Mouse (Mus musculus) midbrain, embryonic 15.5 days (tissue): Measurements from ENCODE around the gene Srprb. TPM values are rescaled to one million over a fixed set of nuclear protein-coding genes. Genes with fewer than 3 reads are reported as not detected.

Experiments
- ATAC-seq: fragments of 200-750 bp; cut with Nextera tagmentation; replicated peaks from 2 replicates; pipeline ENCODE4 v1.8.0; 2017; ENCODE audit warnings: moderate TSS enrichment
- H3K27ac ChIP-seq: fragments of 300-500 bp; sonication (generic); 2 replicates; pipeline ENCODE4 v1.5.1; 2015; ENCODE audit warnings: mild to moderate bottlenecking, inconsistent platforms
- H3K27me3 ChIP-seq: fragments of 300-500 bp; sonication (generic); replicated peaks from 2 replicates; pipeline ENCODE4 v1.6.1; 2015; ENCODE audit warnings: inconsistent platforms
- H3K36me3 ChIP-seq: fragments of 300-500 bp; sonication (generic); replicated peaks from 2 replicates; pipeline ENCODE4 v1.6.1; 2015; ENCODE audit warnings: inconsistent platforms
- H3K4me1 ChIP-seq: fragments of 300-500 bp; sonication (generic); 2 replicates; pipeline ENCODE4 v1.6.1; 2015; ENCODE audit warnings: inconsistent platforms
- H3K4me2 ChIP-seq: fragments of 300-500 bp; sonication (generic); 2 replicates; pipeline ENCODE4 v1.6.1; 2015; ENCODE audit warnings: inconsistent platforms, mild to moderate bottlenecking, moderate library complexity
- H3K4me3 ChIP-seq: fragments of 300-500 bp; sonication (generic); 2 replicates; pipeline ENCODE4 v1.5.1; 2015; ENCODE audit warnings: mild to moderate bottlenecking, inconsistent platforms
- H3K9ac ChIP-seq: fragments of 300-500 bp; sonication (generic); 2 replicates; pipeline ENCODE4 v1.6.1; 2015; ENCODE audit warnings: mild to moderate bottlenecking, inconsistent platforms
- H3K9me3 ChIP-seq: fragments of 300-500 bp; sonication (generic); 2 replicates; pipeline ENCODE4 v1.6.1; 2016; ENCODE audit warnings: inconsistent platforms
- WGBS: fragments of 180-500 bp; shearing (Covaris S2); methylation state at CpG from one replicate; pipeline ENCODE4 v1.1.7; 2015; ENCODE audit warnings: mixed read lengths; 5-methylcytosine and 5-hydroxymethylcytosine counted together
- polyA plus RNA-seq: library from polyadenylated mRNA; unstranded; fragments of >200 nt; fragmentation: Nextera tagmentation; extraction: Ambion mirVana; gene quantifications from 2 replicates; pipeline ENCODE4 v1.2.1, GENCODE M21; 2015

Srprb gene
- polyA plus RNA-seq, 1 experiment from 2014 or later: 59.3 TPM

DNA sequence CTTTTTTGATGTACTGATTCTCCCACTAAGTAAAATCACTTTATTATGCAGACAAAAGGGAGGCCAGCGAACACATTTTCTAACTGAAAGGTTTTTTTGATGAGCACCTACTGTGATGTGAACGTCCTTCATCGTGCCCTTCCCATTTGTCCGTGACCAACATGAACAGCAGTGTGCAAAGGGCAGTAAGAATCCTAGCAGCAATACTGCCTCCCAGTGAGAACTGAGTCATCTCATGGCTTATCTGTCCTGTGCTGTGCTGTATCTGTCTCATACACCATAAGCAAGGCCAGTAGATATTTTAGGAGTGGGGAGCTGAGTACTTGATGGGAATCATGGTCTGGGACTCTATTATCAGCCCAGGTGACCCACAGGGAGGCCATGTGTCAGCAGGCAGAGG lies 13.5 kb downstream of the Srprb start:
- no peaks in the 10 kb centered on the region for H3K9me3 ChIP-seq
- H3K4me3 ChIP-seq: no peak overlapping the region
- no peak for ATAC-seq
- H3K27me3 ChIP-seq: no peaks in the 10 kb centered on the region
- H3K27ac ChIP-seq: no peak overlapping the region
- H3K4me1 ChIP-seq: no peaks in the 10 kb centered on the region
- no peak overlapping the region for H3K4me2 ChIP-seq
- WGBS: 81% methylated on average over 4 of the region's 4 CpGs
- H3K9ac ChIP-seq: no peak overlapping the region
- H3K36me3 ChIP-seq: peaks cover 10% of the 10 kb centered on the region

DNA sequence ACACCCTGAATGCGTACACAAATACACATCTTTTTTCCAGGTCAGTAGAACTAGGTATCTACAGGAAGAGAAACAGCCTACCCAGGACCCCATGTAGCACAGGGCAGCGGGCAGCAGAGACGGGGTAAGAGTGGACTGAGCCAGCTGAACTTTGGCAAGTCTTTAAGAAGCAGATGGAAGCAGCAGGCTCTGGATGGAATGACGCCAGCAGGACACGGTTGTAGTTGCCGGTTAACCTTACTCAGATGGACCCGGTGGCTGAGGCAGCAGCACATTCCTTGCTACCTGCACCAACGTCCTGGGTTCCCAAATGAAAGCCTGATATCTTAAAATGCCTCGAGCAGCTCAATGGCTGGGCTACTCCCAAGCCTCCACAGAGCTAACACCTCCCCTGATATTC lies 15.2 kb downstream of the Srprb start:
- Histone ChIP-seq H3K4me1 (no peaks in the 10 kb centered on the region), H3K27me3 (no peaks in the 10 kb centered on the region), H3K9ac (no peak overlapping the region), H3K9me3 (no peaks in the 10 kb centered on the region), H3K4me3 (no peak overlapping the region), H3K36me3 (peaks cover 10% of the 10 kb centered on the region), H3K4me2 (no peak overlapping the region), H3K27ac (no peak overlapping the region)
- WGBS: 68% methylated on average over 9 of the region's 9 CpGs
- ATAC-seq: no peak

DNA sequence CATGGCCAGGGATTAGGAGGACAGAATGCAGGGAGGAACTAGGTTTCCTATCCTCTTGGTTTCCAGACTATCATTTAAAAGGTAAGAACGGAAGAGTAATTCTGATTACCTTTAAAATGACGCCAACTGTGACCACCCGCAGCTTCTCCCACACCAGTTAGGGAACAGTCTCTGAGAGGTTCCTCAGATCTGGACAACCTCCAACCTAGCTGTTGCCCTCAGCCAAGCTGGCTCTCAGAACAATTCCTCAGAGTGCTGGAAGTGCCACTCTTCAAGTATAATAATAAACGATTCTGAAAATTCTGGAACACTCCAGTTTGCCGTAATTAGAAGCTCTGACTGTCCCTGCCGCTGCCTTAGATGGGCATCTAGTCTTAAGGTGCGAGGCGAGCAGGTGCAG lies 16.0 kb downstream of the Srprb start:
- H3K4me2 ChIP-seq: no peak overlapping the region
- H3K36me3 ChIP-seq: peaks cover 10% of the 10 kb centered on the region
- no peak for ATAC-seq
- no peaks in the 10 kb centered on the region for H3K9me3 ChIP-seq
- no peak overlapping the region for H3K4me3 ChIP-seq
- 91% methylated on average over 8 of the region's 8 CpGs for WGBS
- no peaks in the 10 kb centered on the region for H3K27me3 ChIP-seq
- no peak overlapping the region for H3K9ac ChIP-seq
- H3K27ac ChIP-seq: no peak overlapping the region
- peaks cover 3% of the 10 kb centered on the region for H3K4me1 ChIP-seq

DNA sequence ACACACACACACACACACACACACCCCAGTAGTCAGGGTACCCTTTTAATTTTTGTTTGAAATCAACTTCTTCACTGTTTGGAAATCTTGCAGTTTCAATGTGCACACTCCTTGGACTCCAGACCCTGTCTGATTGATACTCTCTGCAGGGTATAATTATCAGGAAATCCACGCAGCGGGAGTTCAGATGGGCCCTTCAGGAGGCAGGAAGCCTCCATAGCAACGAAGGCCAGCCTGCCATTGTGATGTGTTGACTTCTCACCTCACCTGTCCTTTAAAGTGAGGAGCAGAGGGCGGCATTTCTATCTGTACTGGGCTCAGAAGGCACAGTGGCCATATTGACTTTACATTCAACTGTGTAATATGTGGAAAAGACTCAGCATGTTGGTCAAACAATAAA lies 17.1 kb downstream of the Srprb start:
- H3K27ac ChIP-seq: no peak overlapping the region
- no peaks in the 10 kb centered on the region; the same call in 1 of the 2 replicates for H3K36me3 ChIP-seq
- no peaks in the 10 kb centered on the region for H3K27me3 ChIP-seq
- ATAC-seq: no peak
- no peak overlapping the region for H3K9ac ChIP-seq
- peaks cover 13% of the 10 kb centered on the region for H3K4me1 ChIP-seq
- H3K4me2 ChIP-seq: no peak overlapping the region
- H3K9me3 ChIP-seq: no peaks in the 10 kb centered on the region
- H3K4me3 ChIP-seq: no peak overlapping the region
- 80% methylated on average over 4 of the region's 4 CpGs for WGBS

DNA sequence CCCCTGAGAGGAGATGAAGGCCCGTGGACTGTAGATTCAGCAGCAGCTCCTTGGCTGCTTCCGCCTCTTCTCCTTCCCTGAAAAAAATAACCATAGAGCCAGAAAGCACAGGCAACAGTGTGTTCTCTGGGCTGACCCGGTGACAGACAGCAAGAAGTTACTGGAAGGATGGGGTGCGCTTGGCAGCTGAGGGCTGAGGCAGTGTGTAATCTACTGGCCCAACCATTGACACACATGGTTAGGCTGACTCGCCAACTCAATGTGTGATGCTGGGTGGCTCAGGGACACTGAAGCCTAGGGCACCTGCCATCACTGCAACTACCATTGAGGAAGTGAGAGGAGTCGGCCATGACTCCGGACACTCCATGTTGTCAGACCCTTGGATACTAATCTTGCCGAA lies 20.1 kb downstream of the Srprb start:
- no peaks in the 10 kb centered on the region for H3K27me3 ChIP-seq

DNA sequence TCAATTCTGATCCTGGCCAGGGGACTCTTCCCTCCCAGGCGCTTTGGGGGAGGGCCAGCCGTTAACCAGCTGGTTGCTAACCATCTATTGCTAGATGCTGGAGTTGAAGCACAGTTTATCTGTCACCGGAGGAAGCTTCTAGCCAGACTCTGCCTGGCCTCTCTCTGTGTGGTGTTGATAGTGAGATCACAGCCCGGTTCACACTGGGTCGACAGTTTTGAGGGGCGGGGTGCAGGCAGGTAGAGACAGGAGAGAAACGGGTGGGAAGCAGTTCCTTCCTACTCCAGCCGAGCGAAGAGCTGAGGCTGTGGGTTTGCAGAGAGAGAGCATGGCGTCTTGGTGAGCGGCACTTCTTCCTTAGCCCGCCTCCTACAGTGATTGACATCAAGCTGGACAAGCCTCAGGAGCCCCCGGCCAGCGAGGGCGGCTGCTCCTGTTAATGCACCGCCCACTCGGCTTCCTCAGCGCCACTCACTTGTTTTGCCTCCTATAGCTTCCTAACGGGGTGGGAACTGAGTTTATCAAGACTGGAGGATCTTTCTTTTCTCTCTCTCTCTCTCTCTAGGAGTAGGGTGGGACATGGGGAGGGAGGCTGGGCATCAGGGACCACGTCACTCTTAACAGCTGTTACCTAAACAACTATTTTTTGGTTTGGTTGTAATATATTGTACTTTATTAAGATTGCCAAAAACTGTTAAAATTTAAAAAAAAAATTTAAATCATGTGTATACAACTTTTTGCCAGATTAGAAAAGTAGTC lies 21.0 kb downstream of the Srprb start:
- no peaks in the 10 kb centered on the region; the same call in 1 of the 2 replicates for H3K36me3 ChIP-seq
- peak; percentile 62 for ATAC-seq
- no peaks in the 10 kb centered on the region for H3K27me3 ChIP-seq
- peak overlapping the region; percentile 41 for H3K4me2 ChIP-seq
- H3K4me3 ChIP-seq: peak overlapping the region; percentile 21
- H3K4me1 ChIP-seq: peaks cover 13% of the 10 kb centered on the region
- H3K27ac ChIP-seq: peak overlapping the region; percentile 40; the same call in 1 of the 2 replicates
- WGBS: 5% methylated on average over 20 of the region's 20 CpGs
- H3K9ac ChIP-seq: no peak overlapping the region; the same call in 1 of the 2 replicates
- H3K9me3 ChIP-seq: no peaks in the 10 kb centered on the region

More for the DNA sequence above, 20.1 kb downstream of the Srprb start:
- no peak overlapping the region for H3K4me3 ChIP-seq
- no peak overlapping the region for H3K27ac ChIP-seq
- H3K4me2 ChIP-seq: no peak overlapping the region
- H3K36me3 ChIP-seq: no peaks in the 10 kb centered on the region; the same call in 1 of the 2 replicates
- H3K9me3 ChIP-seq: no peaks in the 10 kb centered on the region
- WGBS: 89% methylated on average over 8 of the region's 8 CpGs
- ATAC-seq: no peak
- H3K4me1 ChIP-seq: peaks cover 13% of the 10 kb centered on the region
- no peak overlapping the region for H3K9ac ChIP-seq

DNA sequence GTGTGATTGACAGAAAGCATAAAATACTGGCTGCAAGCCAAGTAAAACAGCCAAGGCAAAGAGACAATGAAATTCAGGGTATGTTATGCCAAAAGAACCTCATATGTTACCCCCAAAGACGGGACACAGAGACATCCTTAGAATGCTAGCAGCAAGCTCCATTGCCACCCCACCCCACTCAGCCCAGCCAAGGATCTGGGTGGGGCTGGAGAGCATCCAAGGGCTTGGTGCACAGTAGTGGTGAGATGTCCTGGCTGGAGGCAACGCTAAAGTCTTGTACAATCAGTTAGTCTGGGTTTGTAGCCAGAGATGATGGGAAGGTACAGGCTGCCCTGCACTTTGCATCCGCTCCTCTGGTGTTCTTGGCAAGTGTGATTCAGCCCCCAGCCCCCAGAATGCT lies 21.6 kb downstream of the Srprb start:
- Histone ChIP-seq H3K4me2 (peak overlapping the region; percentile 41; the same call in 1 of the 2 replicates), H3K4me1 (peaks cover 13% of the 10 kb centered on the region), H3K4me3 (no peak overlapping the region), H3K9me3 (no peaks in the 10 kb centered on the region), H3K27me3 (no peaks in the 10 kb centered on the region), H3K27ac (peak overlapping the region; percentile 40; the same call in 1 of the 2 replicates), H3K9ac (no peak overlapping the region), H3K36me3 (no peaks in the 10 kb centered on the region; the same call in 1 of the 2 replicates)
- 65% methylated on average over 3 of the region's 3 CpGs for WGBS
- 0 out of 2 replicates have a peak, but pooled peaks have one; percentile 16 for ATAC-seq

DNA sequence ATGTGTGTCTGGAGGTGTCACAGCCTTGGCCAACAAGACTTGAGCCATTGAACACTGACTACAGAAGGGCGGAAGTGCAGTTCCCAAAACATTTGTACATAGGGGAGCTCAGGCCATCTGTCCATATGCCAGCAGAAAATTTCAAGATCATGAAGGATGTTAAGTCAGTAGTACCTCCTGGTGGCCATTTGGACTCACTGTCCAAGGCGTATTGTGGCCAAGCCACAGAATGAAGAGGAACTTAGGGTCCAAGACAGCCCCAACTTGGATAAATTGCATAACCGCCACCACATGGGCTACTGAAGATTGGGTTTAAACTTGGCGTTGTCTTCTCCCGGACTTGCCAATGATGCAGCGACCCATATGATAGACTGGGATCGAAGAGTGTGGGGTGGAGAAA lies 26.2 kb downstream of the Srprb start:
- 95% methylated on average over 7 of the region's 7 CpGs for WGBS
- no peaks in the 10 kb centered on the region for H3K27me3 ChIP-seq
- H3K9ac ChIP-seq: no peak overlapping the region
- no peak for ATAC-seq
- H3K4me2 ChIP-seq: no peak overlapping the region
- no peaks in the 10 kb centered on the region for H3K9me3 ChIP-seq
- no peak overlapping the region for H3K27ac ChIP-seq
- H3K4me3 ChIP-seq: no peak overlapping the region
- no peaks in the 10 kb centered on the region; the same call in 1 of the 2 replicates for H3K36me3 ChIP-seq
- H3K4me1 ChIP-seq: peaks cover 8% of the 10 kb centered on the region

DNA sequence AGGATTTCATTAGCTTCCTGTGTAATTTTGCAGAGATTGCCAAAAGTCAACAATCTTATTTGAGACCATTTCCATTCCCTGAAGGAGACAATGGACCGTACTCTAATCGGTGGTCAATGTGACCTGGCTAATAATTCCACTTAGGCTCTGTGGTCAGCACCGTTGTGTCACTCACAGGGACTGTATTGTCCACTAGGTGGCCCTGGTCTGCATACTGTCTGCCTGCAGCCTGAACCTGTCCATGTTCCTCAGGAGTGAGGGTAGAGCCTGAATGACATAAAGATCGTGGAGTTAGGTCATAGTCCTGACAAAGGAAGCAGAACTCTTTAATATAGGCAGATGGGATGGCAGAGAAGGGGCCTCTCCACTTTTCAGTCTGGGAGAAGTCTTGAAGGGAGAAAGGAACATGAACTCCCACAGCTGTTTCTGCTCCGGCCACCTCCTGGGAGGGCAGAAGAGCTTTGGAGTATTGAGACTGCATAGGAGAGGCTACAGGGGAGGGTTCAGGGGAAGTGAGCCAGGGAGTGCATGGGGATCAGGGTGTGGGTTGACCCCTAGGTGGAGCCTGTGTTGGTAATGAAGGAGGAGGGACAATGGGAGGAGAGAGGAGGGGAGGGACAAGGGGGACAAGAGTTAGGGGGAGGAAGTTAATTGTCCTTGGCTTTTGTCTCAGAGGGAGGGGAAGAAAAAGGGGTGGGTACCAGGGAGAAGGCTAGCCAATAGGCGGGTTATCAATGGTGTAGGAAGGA lies 27.0 kb downstream of the Srprb start:
- 59% methylated on average over 6 of the region's 6 CpGs for WGBS
- no peak overlapping the region for H3K4me3 ChIP-seq
- peaks cover under 1% of the 10 kb centered on the region; the same call in 1 of the 2 replicates for H3K4me1 ChIP-seq
- ATAC-seq: no peak
- no peaks in the 10 kb centered on the region for H3K9me3 ChIP-seq
- H3K9ac ChIP-seq: no peak overlapping the region
- H3K27ac ChIP-seq: no peak overlapping the region
- no peak overlapping the region for H3K4me2 ChIP-seq
- no peaks in the 10 kb centered on the region; the same call in 1 of the 2 replicates for H3K36me3 ChIP-seq
- H3K27me3 ChIP-seq: no peaks in the 10 kb centered on the region

DNA sequence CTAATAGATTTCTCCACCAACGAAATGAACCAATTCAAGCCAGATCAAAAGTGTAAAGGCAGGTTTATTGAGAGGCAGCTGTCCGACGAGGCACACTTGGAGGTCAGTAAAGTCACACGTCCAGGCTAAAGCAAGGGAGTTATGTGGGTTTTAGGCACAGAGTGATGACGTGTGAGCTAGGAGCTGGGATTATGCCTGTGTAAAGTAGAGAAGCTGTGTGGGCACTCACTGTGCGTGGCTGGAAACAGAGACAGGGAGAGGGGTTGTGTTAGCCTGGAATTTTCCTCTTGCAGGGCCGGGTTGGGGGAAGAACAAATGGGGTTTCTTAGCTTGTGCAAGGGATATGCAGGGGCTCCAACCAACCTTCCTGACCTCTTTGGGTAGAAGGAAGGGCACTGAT lies 33.2 kb downstream of the Srprb start:
- Histone ChIP-seq H3K27ac (no peak overlapping the region), H3K27me3 (no peaks in the 10 kb centered on the region), H3K9ac (no peak overlapping the region), H3K9me3 (no peaks in the 10 kb centered on the region), H3K36me3 (peaks cover 8% of the 10 kb centered on the region; the same call in 1 of the 2 replicates), H3K4me1 (no peaks in the 10 kb centered on the region), H3K4me3 (no peak overlapping the region), H3K4me2 (no peak overlapping the region)
- 75% methylated on average over 7 of the region's 7 CpGs for WGBS
- no peak for ATAC-seq

DNA sequence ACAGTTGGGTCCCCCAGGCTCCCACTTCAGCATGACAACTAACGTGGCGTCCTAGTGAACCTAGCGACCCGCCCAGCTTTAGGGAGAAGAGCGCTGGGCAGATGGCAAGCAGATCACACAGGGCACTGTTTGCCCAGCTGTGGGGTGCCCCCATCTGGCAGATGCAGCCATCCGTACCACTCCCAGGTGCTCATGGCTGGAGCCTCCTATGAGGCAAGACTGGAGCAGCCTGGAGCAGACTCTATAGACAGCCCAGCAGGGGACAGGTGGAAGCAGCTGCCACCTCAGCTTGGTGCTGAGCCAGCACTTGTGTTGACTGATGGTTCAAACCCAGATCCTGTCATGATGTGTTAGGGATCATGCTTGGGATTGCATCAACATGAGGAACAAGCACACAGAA lies 33.9 kb downstream of the Srprb start:
- Histone ChIP-seq H3K27me3 (no peaks in the 10 kb centered on the region), H3K4me3 (no peak overlapping the region), H3K27ac (no peak overlapping the region), H3K36me3 (peaks cover 13% of the 10 kb centered on the region; the same call in 1 of the 2 replicates), H3K9ac (no peak overlapping the region), H3K4me2 (no peak overlapping the region), H3K9me3 (no peaks in the 10 kb centered on the region), H3K4me1 (no peaks in the 10 kb centered on the region)
- 82% methylated on average over 6 of the region's 6 CpGs for WGBS
- no peak for ATAC-seq

DNA sequence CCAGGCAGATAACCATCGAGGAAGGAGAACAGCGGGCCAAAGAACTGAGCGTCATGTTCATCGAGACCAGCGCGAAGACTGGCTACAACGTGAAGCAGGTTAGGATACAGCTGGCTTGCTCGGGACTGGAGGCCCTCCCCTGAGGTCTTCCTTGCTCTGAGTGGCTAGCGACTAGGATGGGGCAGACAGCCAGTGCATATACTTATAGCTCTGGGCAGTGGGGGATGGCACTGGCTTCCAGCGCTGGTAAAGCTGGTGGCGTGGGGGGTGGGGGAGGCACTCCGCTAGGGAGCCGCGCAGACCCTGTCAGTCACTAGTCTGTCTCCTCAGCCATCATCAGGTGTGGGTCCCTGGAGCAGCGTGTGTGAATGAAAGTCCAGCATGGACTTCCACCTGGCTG lies 38.1 kb downstream of the Srprb start:
- Histone ChIP-seq H3K36me3 (peaks cover 20% of the 10 kb centered on the region; the same call in 1 of the 2 replicates), H3K27ac (no peak overlapping the region)
- ATAC-seq: no peak

More for the DNA sequence above, 38.1 kb downstream of the Srprb start:
- Histone ChIP-seq H3K9me3 (no peaks in the 10 kb centered on the region), H3K9ac (no peak overlapping the region), H3K4me3 (no peak overlapping the region), H3K4me2 (no peak overlapping the region), H3K4me1 (no peaks in the 10 kb centered on the region), H3K27me3 (no peaks in the 10 kb centered on the region)
- 69% methylated on average over 15 of the region's 15 CpGs for WGBS
